Mouse (Mus musculus) left cerebral cortex, postnatal 36 days (tissue): ENCODE measurements around the gene Sap25. TPM values are rescaled to one million over a fixed set of nuclear protein-coding genes. Genes with fewer than 3 reads are reported as not detected.
A peak's percentile ranks its signal among the peaks of the same experiment; 100 is the strongest.

Experiments
- DNase-seq, 2 experiments: peaks; one replicate each; pipeline ENCODE4 v3.0.0; 2021 to 2022; ENCODE audit warnings: low spot score in 2 of 2, mixed read lengths in 1 of 2
- intact Hi-C: fragments of 180-260 bp; cut with DNase I; formaldehyde crosslinking; loops from one replicate; pipeline ENCODE4 v1.15.1; 2025
- total RNA-seq, 2 experiments: library from RNA; stranded (reverse); gene quantifications; 2 replicates each; pipeline ENCODE4 v1.2.3; 2021

Gene Sap25
- total RNA-seq, 2 experiments from 2014 or later, result 4.2 to 7.7 TPM

DNA sequence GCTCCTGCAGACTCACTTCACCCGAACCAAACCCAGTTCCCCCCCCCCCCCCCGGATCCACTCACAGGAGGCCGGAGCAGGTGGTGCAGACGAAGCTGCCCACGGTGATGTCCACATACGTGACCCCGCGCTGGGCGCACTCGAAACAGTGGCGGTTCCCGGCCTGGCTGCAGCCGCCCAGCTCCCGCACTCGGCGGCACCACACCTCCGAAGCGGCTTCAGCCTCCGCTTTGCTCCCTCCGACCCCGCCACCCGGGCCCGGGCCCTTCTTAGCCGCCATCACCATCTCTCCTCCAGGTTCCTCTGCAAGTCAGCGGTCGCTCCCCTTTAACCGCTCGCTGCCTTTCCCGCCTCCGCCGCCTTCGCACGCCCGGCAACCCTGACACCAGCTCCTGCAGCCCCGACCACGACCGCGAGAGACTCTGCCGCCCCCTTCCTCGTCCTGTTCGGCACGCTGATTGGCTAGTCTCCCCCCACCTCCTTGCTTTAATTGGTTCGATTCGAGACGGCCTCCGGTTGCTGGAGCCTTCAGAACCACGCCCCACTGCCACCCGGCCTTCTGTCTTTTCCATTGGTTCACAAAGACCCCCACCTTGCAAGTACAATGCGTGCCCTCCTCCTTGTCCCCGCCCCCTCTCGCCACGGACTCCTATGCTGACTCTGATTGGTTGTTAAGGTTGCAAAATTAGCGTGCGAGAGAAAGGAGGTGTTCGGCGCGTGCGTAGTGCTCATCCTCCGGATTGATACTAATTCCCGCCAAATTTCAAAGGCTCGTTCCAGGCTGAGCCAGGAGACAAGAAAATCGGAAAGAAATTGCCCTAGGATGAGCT lies 43.4 kb downstream of the Sap25 start, which contains the start of gene Agfg2:
Agfg2 (minus strand) TSS at position 433 of the 830 bp plus-strand sequence.
- DNase-seq, result peak; percentile 98 to 99
- intact Hi-C loops, result loop anchor here (1.0 kb wide), 1 partner anchor 50 kb away; no protein-coding TSS in a partner anchor

DNA sequence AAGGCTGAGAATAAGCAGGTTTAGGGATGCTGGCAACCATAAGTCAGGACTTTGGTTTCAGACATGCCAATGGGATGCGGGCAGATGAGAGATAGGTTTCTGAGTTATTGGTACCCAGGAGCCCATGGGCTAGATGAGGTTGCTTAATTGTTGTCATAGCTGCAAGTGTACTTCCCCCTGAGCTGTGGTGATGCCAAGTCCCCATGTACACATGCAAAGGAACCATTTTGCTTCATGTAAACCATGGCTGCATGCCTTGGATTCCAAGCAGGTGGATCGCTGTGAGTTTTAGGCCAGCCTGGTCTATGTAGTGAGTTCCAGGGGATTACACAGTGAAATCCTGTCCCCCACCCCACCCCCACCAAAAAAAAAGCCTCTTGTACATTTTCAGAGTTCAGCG lies 44.5 kb downstream of the Sap25 start:
- intact Hi-C loops, result no loop called here

DNA sequence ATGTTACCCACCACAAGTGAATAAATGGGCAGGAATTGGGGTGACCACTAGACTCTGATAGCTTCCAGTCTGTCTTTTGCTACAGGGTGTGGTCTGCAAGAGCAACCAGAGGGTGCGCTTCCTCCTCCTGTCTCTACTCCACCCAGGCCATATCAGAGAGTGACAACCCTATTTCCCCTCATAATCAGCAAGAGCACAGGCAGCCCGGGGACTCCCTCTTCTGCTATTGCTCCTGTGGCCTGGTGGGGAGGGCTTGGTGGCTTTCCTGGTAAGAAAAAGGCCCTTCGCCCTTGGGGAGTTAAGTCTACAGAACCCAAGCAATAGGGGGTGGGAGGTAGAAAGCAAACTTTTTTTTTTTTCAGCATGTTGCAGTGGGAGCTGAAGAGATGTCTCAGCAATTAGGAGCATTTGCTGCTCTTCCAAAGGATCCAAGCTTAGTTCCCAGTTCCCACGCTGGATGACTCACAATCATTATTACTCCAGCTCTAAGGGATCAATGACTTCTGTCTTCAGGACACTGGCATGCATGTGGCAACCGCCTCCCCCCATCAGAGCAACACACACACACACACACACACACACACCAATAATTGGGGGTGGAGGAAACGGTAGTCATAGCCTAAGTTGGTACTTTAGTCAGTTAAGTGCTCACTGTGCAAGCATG lies 45.1 kb downstream of the Sap25 start:
- intact Hi-C loops, result no loop called here
- no peak for DNase-seq

More for the DNA sequence above, 44.5 kb downstream of the Sap25 start:
- no peak for DNase-seq

DNA sequence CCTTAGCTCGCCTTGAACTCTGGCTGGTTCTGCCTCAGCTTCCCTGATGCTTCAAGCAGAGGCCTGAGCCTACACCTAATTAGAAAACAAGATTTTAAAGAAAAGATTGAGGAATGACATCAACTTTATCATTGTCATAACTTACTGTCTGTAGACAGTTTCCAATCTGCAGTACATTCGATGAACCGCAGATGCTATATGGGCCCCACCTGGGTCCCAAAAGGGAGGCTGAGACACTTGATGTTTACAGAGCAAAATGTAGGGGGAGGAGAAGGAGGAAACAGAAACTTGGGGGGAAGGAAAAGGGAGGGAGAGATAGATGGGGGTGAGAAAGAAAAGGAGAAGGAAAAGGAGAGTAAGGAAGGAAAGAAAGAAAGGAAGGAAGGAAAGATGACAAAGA lies 48.8 kb downstream of the Sap25 start:
- intact Hi-C loops, result no loop called here

DNA sequence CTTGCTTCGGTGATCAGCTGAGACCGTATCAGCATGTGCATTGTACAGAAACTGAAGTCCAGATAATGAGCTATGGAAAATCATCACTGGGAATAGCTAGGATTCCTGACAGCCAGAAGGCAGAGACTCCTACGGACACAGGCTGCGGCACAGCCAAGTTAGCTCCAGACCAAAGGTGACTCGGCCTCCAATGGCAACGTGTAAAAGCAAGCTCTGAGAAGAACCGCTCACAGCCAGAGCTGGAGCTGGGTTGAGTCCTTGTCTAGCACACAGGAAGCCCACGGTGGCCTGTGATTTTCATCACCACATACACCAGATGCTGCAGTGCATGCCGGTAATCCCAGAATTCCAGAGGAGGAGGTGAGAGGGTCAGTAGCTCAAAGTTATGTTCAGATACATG lies 49.4 kb downstream of the Sap25 start:
- intact Hi-C loops, result no loop called here
- no peak for DNase-seq

More for the DNA sequence above, 48.8 kb downstream of the Sap25 start:
- DNase-seq, result no peak

DNA sequence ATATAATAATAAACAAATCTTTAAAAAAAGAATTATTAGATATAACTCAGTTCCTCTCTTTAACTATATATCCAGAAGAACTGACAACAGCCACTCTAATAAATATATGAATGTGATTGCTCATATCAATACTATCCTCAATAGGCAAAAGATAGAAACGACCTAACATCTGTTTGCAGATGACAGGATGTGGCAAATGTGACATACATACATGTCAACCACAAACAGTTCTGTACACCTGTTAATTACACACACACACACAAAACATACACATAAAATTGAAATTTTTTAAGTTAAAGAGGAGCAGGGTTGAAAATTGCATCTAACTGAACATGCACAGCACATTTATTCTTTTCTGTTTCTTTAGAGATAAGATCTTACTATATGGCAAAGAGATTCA lies 50.7 kb downstream of the Sap25 start:
- no peak for DNase-seq
- intact Hi-C loops, result no loop called here

Other genes with a start within 250 kb of the Sap25 start
- gene Zan, start 164.3 kb upstream of the Sap25 start, total RNA-seq, result under 1 TPM; 0.37 to 0.39 TPM
- gene Pop7, start 138.8 kb upstream of the Sap25 start, total RNA-seq, result 10 to 100 TPM; 33.6 to 36.1 TPM
- 10 to 100 TPM; 43.8 to 63.2 TPM for gene Gigyf1, start 122.8 kb upstream of the Sap25 start, total RNA-seq
- not detected for gene Epo, start 108.1 kb upstream of the Sap25 start, total RNA-seq
- gene Gnb2, start 107.8 kb upstream of the Sap25 start, total RNA-seq, result 100 to 1,000 TPM; 582 to 667 TPM
- gene Actl6b, start 87.8 kb upstream of the Sap25 start, total RNA-seq, result 100 to 1,000 TPM; 109 to 115 TPM
- gene Tfr2, start 71.5 kb upstream of the Sap25 start, total RNA-seq, result 10 to 100 TPM; 10.4 to 10.9 TPM
- gene Mospd3, start 40.3 kb upstream of the Sap25 start, total RNA-seq, result 10 to 100 TPM; 19.4 to 26.4 TPM
- 10 to 100 TPM in 1 of 2 experiments, 1 to 10 TPM in 1; 8.6 to 14.9 TPM for gene Pcolce, start 27.6 kb upstream of the Sap25 start, total RNA-seq
- gene Fbxo24, start 12.3 kb upstream of the Sap25 start, total RNA-seq, result under 1 TPM; 0.20 to 0.25 TPM
- 10 to 100 TPM; 11.3 to 19.4 TPM for gene Lrch4, start 12.2 kb upstream of the Sap25 start, total RNA-seq
- 10 to 100 TPM in 1 of 2 experiments, 1 to 10 TPM in 1; 5.5 to 11.7 TPM for gene Gm20605, start 12.2 kb upstream of the Sap25 start, total RNA-seq
- gene Irs3, start 4.4 kb downstream of the Sap25 start, total RNA-seq, result under 1 TPM in 1 of 2 experiments, not detected in 1; 0.23 TPM
- 10 to 100 TPM; 41.7 to 42.0 TPM for gene Agfg2, start 43.4 kb downstream of the Sap25 start, total RNA-seq
- 10 to 100 TPM; 70.1 to 79.5 TPM for gene Nyap1, start 100.3 kb downstream of the Sap25 start, total RNA-seq
- gene Tsc22d4, start 104.4 kb downstream of the Sap25 start, total RNA-seq, result 100 to 1,000 TPM; 166 to 203 TPM
- gene Ppp1r35, start 137.5 kb downstream of the Sap25 start, total RNA-seq, result 10 to 100 TPM; 23.5 to 28.6 TPM
- 10 to 100 TPM; 33.5 to 42.8 TPM for gene Mepce, start 146.3 kb downstream of the Sap25 start, total RNA-seq
- 1 to 10 TPM; 4.6 to 7.2 TPM for gene Zcwpw1, start 146.5 kb downstream of the Sap25 start, total RNA-seq
- under 1 TPM in 1 of 2 experiments, not detected in 1; 0.20 TPM for gene Pilra, start 194.9 kb downstream of the Sap25 start, total RNA-seq
- gene Pilrb1, start 216.8 kb downstream of the Sap25 start, total RNA-seq, result not detected
- gene Pilrb2, start 230.5 kb downstream of the Sap25 start, total RNA-seq, result not detected